Mouse (Mus musculus) embryonic fibroblast, embryonic 13.5 days (primary cell): ENCODE measurements around the gene Zfp775.

Experiments used
- CTCF ChIP-seq: IDR thresholded peaks from 2 replicates; pipeline ENCODE4 v1.5.1; 2011; ENCODE audit warnings: mild to moderate bottlenecking, control low read depth, low read length, moderate library complexity, borderline replicate concordance; ENCODE audit not compliant: insufficient read depth
- POLR2A ChIP-seq: IDR thresholded peaks from 2 replicates; pipeline ENCODE4 v1.6.1; 2011; ENCODE audit warnings: low read depth, mild to moderate bottlenecking, control low read depth, low read length, moderate library complexity

GRCm38 (mm10) chr6:48646995-48647394 is 45.1 kb downstream of the Zfp775 start, which contains the start of gene Gimap8:
- peak; percentile 11; the same call in 1 of the 2 replicates for TF ChIP-seq CTCF
- TF ChIP-seq POLR2A = no peak
